Mouse (Mus musculus): ENCODE results near the gene Zfp688. TPM values are rescaled to one million over a fixed set of nuclear protein-coding genes. Genes with fewer than 3 reads are reported as not detected.
"Not testable (repeated sequence)": the region's sequence is repeated elsewhere in the genome, so short reads cannot be mapped to it uniquely, and the experiment has no call there.

The Zfp688 gene
- polyA plus RNA-seq, 1 experiment from 2014 or later = 15.4 TPM

- WGBS = 5% methylated on average over 40 of the region's 40 CpGs
- Histone ChIP-seq H3K4me3 (peak within 1 kb of the TSS; percentile 59), H3K4me2 (peak within 1 kb of the TSS; percentile 97), H3K9ac (peak within 1 kb of the TSS; percentile 85)
- H3K27me3 ChIP-seq (replicated peaks); H3K27ac ChIP-seq (ENCODE audit: poor library complexity, severe bottlenecking); H3K4me1 ChIP-seq (replicated peaks); H3K36me3 ChIP-seq; H3K9me3 ChIP-seq (replicated peaks): not testable (repeated sequence)
- peak; percentile 74 for ATAC-seq (ENCODE audit: insufficient number of reproducible peaks, low FRiP score)
Observed at GRCm38 (mm10) chr7:127406002-127406987, 15.6 kb downstream of the Zfp688 start, which contains the start of gene Zfp764. Zfp764 (minus strand) TSS chr7:127406822.

GRCm38 (mm10) chr7:127404101-127404500 lies 17.8 kb downstream of the Zfp688 start:
- not testable (repeated sequence) for H3K27me3 ChIP-seq (replicated peaks); ATAC-seq (ENCODE audit: insufficient number of reproducible peaks, low FRiP score); H3K9me3 ChIP-seq (replicated peaks); H3K36me3 ChIP-seq; H3K4me1 ChIP-seq (replicated peaks); H3K27ac ChIP-seq (ENCODE audit: poor library complexity, severe bottlenecking); H3K4me2 ChIP-seq; H3K4me3 ChIP-seq; H3K9ac ChIP-seq
- 90% methylated on average over 6 of the region's 6 CpGs for WGBS

DNA sequence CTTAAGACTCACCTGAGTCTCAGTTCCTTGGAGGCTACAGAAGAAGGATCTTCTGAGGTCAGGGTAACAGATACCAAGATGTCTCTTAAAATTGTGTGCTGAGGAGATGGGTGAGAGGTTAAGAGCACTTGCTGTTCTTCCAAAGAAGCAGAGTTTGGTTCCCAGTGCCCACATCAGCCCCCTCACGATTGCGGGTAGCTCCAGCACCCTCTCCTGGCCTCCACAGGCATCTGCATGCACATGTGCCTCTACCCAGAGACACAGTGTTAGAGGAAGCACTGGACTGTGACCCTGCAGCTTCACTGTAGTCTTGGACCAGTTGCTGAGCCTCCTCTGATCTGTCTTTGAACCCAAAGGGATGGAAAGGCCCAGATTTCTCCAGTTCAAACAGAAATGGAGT lies 18.9 kb downstream of the Zfp688 start:
- H3K36me3 ChIP-seq = peaks cover 10% of the 10 kb centered on the region
- H3K9ac ChIP-seq = no peak overlapping the region
- H3K4me3 ChIP-seq = no peak overlapping the region
- WGBS = 32% methylated on average over 2 of the region's 2 CpGs
- no peak for ATAC-seq (ENCODE audit: insufficient number of reproducible peaks, low FRiP score)
- H3K4me2 ChIP-seq = no peak overlapping the region
- H3K27ac ChIP-seq (ENCODE audit: poor library complexity, severe bottlenecking) = no peak overlapping the region
- no peaks in the 10 kb centered on the region; the same call in 1 of the 2 replicates for H3K4me1 ChIP-seq (replicated peaks)
- H3K27me3 ChIP-seq (replicated peaks) = 0 out of 2 replicates have a peak, but pooled peaks cover under 1% of the 10 kb centered on the region
- peaks cover 4% of the 10 kb centered on the region; the same call in 1 of the 2 replicates for H3K9me3 ChIP-seq (replicated peaks)

GRCm38 (mm10) chr7:127400355-127400754 lies 21.5 kb downstream of the Zfp688 start:
- H3K4me2 ChIP-seq = no peak overlapping the region
- H3K9ac ChIP-seq = no peak overlapping the region
- no peak for ATAC-seq (ENCODE audit: insufficient number of reproducible peaks, low FRiP score)
- H3K27ac ChIP-seq (ENCODE audit: poor library complexity, severe bottlenecking) = no peak overlapping the region
- peaks cover 11% of the 10 kb centered on the region; the same call in 1 of the 2 replicates for H3K27me3 ChIP-seq (replicated peaks)
- H3K36me3 ChIP-seq = peaks cover 10% of the 10 kb centered on the region
- no peaks in the 10 kb centered on the region for H3K4me1 ChIP-seq (replicated peaks)
- H3K9me3 ChIP-seq (replicated peaks) = peaks cover 4% of the 10 kb centered on the region; the same call in 1 of the 2 replicates
- no peak overlapping the region for H3K4me3 ChIP-seq
- WGBS = 64% methylated on average over 3 of the region's 3 CpGs

DNA sequence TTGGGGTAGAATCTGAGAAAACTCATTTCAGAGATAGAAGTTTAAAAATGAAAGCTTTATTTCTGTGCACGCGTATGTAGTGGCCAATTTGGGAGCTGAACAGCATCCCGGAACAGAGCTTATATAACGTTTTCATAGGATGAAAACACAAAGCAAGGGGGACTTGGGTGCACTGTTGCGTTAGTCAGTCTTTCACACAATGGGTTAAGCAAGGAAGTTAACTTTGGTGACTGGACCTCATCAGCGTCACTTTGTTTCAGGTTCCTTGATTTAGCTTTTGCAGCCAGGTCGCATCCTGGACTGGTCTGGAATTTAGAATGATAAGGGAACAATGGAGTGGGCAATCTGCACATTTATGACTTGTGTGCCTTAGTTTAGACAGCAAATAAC lies 27.9 kb downstream of the Zfp688 start:
- Histone ChIP-seq H3K36me3 (peaks cover 20% of the 10 kb centered on the region), H3K4me3 (peak overlapping the region; percentile 73), H3K4me1 (replicated peaks) (peaks cover 23% of the 10 kb centered on the region), H3K9me3 (replicated peaks) (no peaks in the 10 kb centered on the region), H3K27me3 (replicated peaks) (peaks cover 11% of the 10 kb centered on the region; the same call in 1 of the 2 replicates), H3K4me2 (peak overlapping the region; percentile 84), H3K27ac (ENCODE audit: poor library complexity, severe bottlenecking) (peak overlapping the region; percentile 65), H3K9ac (no peak overlapping the region)
- WGBS = 13% methylated on average over 7 of the region's 7 CpGs
- no peak for ATAC-seq (ENCODE audit: insufficient number of reproducible peaks, low FRiP score)

GRCm38 (mm10) chr7:127393157-127393943 lies 28.5 kb downstream of the Zfp688 start, which contains the start of gene E430018J23Rik:
E430018J23Rik (minus strand) TSS chr7:127393629.
- Histone ChIP-seq H3K36me3 (peaks cover 20% of the 10 kb centered on the region), H3K4me3 (peak within 1 kb of the TSS; percentile 73), H3K4me1 (replicated peaks) (peaks cover 23% of the 10 kb centered on the region), H3K9me3 (replicated peaks) (no peaks in the 10 kb centered on the region), H3K27ac (ENCODE audit: poor library complexity, severe bottlenecking) (peak within 1 kb of the TSS; percentile 84), H3K4me2 (peak within 1 kb of the TSS; percentile 84), H3K9ac (peak within 1 kb of the TSS; percentile 84), H3K27me3 (replicated peaks) (peaks cover 11% of the 10 kb centered on the region; the same call in 1 of the 2 replicates)
- ATAC-seq (ENCODE audit: insufficient number of reproducible peaks, low FRiP score) = peak; percentile 96
- WGBS = under 1% methylated on average over 45 of the region's 45 CpGs

- no peak overlapping the region for H3K27ac ChIP-seq (ENCODE audit: poor library complexity, severe bottlenecking)
- 84% methylated on average over 8 of the region's 8 CpGs for WGBS
- H3K9me3 ChIP-seq (replicated peaks) = no peaks in the 10 kb centered on the region
Observed at GRCm38 (mm10) chr7:127392251-127392824, 29.5 kb downstream of the Zfp688 start.

DNA sequence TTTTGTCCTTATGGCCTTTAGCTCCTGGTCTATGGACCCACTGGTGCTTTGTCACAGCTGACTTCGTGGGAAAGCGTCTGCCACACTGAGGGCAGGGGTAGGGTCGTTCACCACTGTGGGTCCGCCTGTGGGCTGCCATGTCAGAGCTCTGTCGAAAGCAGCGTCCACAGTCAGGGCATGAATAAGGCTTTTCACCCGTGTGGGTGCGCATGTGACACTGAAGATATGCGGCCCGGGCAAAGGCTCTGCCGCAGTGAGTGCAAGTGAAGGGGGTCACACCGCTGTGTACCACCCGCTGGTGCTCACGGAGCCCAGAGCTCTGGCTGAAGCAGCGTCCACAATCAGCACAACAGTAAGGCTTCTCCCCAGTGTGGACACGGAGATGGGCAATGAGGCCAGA lies 30.3 kb downstream of the Zfp688 start:
- ATAC-seq (ENCODE audit: insufficient number of reproducible peaks, low FRiP score) = no peak
- 95% methylated on average over 16 of the region's 16 CpGs for WGBS
- H3K27me3 ChIP-seq (replicated peaks) = no peaks in the 10 kb centered on the region

More at GRCm38 (mm10) chr7:127392251-127392824, 29.5 kb downstream of the Zfp688 start:
- peaks cover 4% of the 10 kb centered on the region; the same call in 1 of the 2 replicates for H3K27me3 ChIP-seq (replicated peaks)
- peak overlapping the region; percentile 84 for H3K9ac ChIP-seq
- no peak for ATAC-seq (ENCODE audit: insufficient number of reproducible peaks, low FRiP score)
- H3K36me3 ChIP-seq = peaks cover 20% of the 10 kb centered on the region
- peaks cover 23% of the 10 kb centered on the region for H3K4me1 ChIP-seq (replicated peaks)
- H3K4me3 ChIP-seq = peak overlapping the region; percentile 73
- peak overlapping the region; percentile 84 for H3K4me2 ChIP-seq

GRCm38 (mm10) chr7:127390306-127390705 lies 31.6 kb downstream of the Zfp688 start:
- no peaks in the 10 kb centered on the region for H3K9me3 ChIP-seq (replicated peaks)
- no peak overlapping the region for H3K4me2 ChIP-seq
- H3K36me3 ChIP-seq = peaks cover 23% of the 10 kb centered on the region
- ATAC-seq (ENCODE audit: insufficient number of reproducible peaks, low FRiP score) = no peak
- no peak overlapping the region for H3K27ac ChIP-seq (ENCODE audit: poor library complexity, severe bottlenecking)
- 76% methylated on average over 7 of the region's 7 CpGs for WGBS
- no peak overlapping the region for H3K4me3 ChIP-seq
- H3K4me1 ChIP-seq (replicated peaks) = peaks cover 28% of the 10 kb centered on the region
- H3K9ac ChIP-seq = no peak overlapping the region
- H3K27me3 ChIP-seq (replicated peaks) = no peaks in the 10 kb centered on the region

More for the DNA sequence above, 30.3 kb downstream of the Zfp688 start:
- Histone ChIP-seq H3K4me2 (no peak overlapping the region), H3K4me1 (replicated peaks) (peaks cover 23% of the 10 kb centered on the region), H3K36me3 (peaks cover 20% of the 10 kb centered on the region), H3K9me3 (replicated peaks) (no peaks in the 10 kb centered on the region), H3K4me3 (no peak overlapping the region), H3K9ac (no peak overlapping the region), H3K27ac (ENCODE audit: poor library complexity, severe bottlenecking) (no peak overlapping the region)

DNA sequence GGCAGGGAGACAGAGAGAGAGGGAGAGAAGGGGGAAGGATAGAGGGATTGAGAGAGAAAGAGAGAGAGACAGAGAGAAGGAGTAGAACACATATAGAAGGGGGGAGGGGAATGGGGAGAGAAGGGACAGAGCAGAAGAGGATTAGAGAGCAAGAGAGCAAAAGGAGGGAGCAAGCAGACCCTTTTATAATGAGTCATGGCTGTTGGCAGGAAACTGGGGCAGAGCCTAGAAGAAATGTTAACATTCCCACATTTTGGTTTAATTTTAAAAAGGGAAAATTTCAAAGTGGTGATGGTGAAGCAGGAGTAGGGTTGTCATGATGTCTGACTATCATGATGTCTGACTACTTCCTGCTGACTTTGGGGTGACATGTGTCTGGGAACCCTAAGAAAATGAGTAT lies 33.7 kb downstream of the Zfp688 start:
- H3K27me3 ChIP-seq (replicated peaks); ATAC-seq (ENCODE audit: insufficient number of reproducible peaks, low FRiP score): not testable (repeated sequence)
- H3K36me3 ChIP-seq = peaks cover 43% of the 10 kb centered on the region

More for the DNA sequence above, 33.7 kb downstream of the Zfp688 start:
- not testable (repeated sequence) for H3K9ac ChIP-seq; H3K27ac ChIP-seq (ENCODE audit: poor library complexity, severe bottlenecking); H3K4me2 ChIP-seq; H3K9me3 ChIP-seq (replicated peaks); H3K4me3 ChIP-seq
- peaks cover 23% of the 10 kb centered on the region for H3K4me1 ChIP-seq (replicated peaks)

Measured in heart, embryonic 12.5 days (tissue).